Mouse (Mus musculus): Measurements from ENCODE around the gene Zfp934. TPM values are rescaled to one million over a fixed set of nuclear protein-coding genes. Genes with fewer than 3 reads are reported as not detected.
"Not testable (repeated sequence)": the region's sequence is repeated elsewhere in the genome, so short reads cannot be mapped to it uniquely, and the experiment has no call there.

Zfp934 gene
- 16.4 and 18.1 TPM in 2 replicates for polyA plus RNA-seq (2015; fragmentation: Nextera tagmentation; extraction: Ambion mirVana)

GRCm38 (mm10) chr13:62571099-62571498 lies at the start of gene Zfp934:
Gene Zfp934 (minus strand): TSS chr13:62571199.
- not testable (repeated sequence) for ATAC-seq; H3K9me3 ChIP-seq (replicated peaks); H3K27me3 ChIP-seq; H3K9ac ChIP-seq; H3K4me3 ChIP-seq; H3K27ac ChIP-seq; H3K36me3 ChIP-seq (ENCODE audit: poor library complexity, severe bottlenecking); H3K4me2 ChIP-seq; H3K4me1 ChIP-seq
- WGBS = 81% methylated on average over 3 of the region's 6 CpGs

DNA sequence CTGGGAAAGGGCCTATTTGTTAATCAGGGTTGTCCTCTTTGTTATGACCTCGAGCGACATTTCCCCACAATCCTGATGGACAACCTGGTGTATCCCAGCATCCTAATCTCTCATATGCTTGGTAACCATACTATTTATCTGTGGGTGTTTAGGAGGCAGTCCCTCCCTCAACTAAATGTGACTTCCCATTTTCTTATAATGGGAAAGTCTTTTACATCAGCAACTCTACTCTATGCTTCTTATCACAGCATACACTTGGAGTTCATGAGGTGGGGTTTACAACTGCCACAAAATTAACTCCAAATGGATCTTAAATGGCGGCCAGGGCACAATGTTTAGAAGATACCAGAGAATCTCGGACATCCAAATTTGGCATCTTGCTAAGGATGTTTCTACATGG lies 46.5 kb upstream of the Zfp934 start:
- ATAC-seq, H3K4me1 ChIP-seq: not testable (repeated sequence)
- 99% methylated on average over 4 of the region's 4 CpGs for WGBS

GRCm38 (mm10) chr13:62561696-62562095 lies 9.3 kb downstream of the Zfp934 start:
- not testable (repeated sequence) for ATAC-seq; H3K4me2 ChIP-seq; H3K36me3 ChIP-seq (ENCODE audit: poor library complexity, severe bottlenecking); H3K27me3 ChIP-seq; H3K9ac ChIP-seq; H3K27ac ChIP-seq; H3K4me3 ChIP-seq; H3K9me3 ChIP-seq (replicated peaks); H3K4me1 ChIP-seq
- 33% methylated on average over 1 of the region's 1 CpGs for WGBS

More for the DNA sequence above, 46.5 kb upstream of the Zfp934 start:
- not testable (repeated sequence) for H3K9ac ChIP-seq; H3K36me3 ChIP-seq (ENCODE audit: poor library complexity, severe bottlenecking); H3K4me3 ChIP-seq; H3K27me3 ChIP-seq; H3K27ac ChIP-seq; H3K4me2 ChIP-seq
- H3K9me3 ChIP-seq (replicated peaks) = peaks cover 17% of the 10 kb centered on the region

GRCm38 (mm10) chr13:62558189-62559110 lies 12.5 kb downstream of the Zfp934 start, which contains the start of gene Zfp935:
Gene Zfp935 (minus strand): TSS chr13:62558511.
- not testable (repeated sequence) for H3K27me3 ChIP-seq, H3K27ac ChIP-seq, H3K4me1 ChIP-seq
- 5% methylated on average over 27 of the region's 27 CpGs for WGBS
- peaks cover 19% of the 10 kb centered on the region for H3K36me3 ChIP-seq (ENCODE audit: poor library complexity, severe bottlenecking)
- peak within 1 kb of the TSS; percentile 49 for H3K4me3 ChIP-seq
- peak; percentile 63 for ATAC-seq
- H3K9me3 ChIP-seq (replicated peaks) = peaks cover 16% of the 10 kb centered on the region
- peak within 1 kb of the TSS; percentile 67 for H3K9ac ChIP-seq
- peak within 1 kb of the TSS; percentile 52 for H3K4me2 ChIP-seq

GRCm38 (mm10) chr13:62530129-62530528 lies 40.9 kb downstream of the Zfp934 start:
- not testable (repeated sequence) for ATAC-seq; H3K4me2 ChIP-seq; H3K4me3 ChIP-seq; H3K4me1 ChIP-seq; H3K36me3 ChIP-seq (ENCODE audit: poor library complexity, severe bottlenecking); H3K9ac ChIP-seq; H3K9me3 ChIP-seq (replicated peaks); H3K27me3 ChIP-seq; H3K27ac ChIP-seq

- not testable (repeated sequence) for H3K27ac ChIP-seq; H3K4me3 ChIP-seq; H3K27me3 ChIP-seq; H3K36me3 ChIP-seq (ENCODE audit: poor library complexity, severe bottlenecking); H3K4me2 ChIP-seq; ATAC-seq; H3K9me3 ChIP-seq (replicated peaks); H3K4me1 ChIP-seq; H3K9ac ChIP-seq
- 89% methylated on average over 1 of the region's 1 CpGs for WGBS
These were observed 60.2 kb downstream of the Zfp934 start for GRCm38 (mm10) chr13:62510641-62511420.

- WGBS = 93% methylated on average over 8 of the region's 8 CpGs
- not testable (repeated sequence) for H3K9me3 ChIP-seq (replicated peaks)
These were observed 98.3 kb downstream of the Zfp934 start for GRCm38 (mm10) chr13:62472661-62473060.

GRCm38 (mm10) chr13:62469947-62470346 lies 101.1 kb downstream of the Zfp934 start:
- H3K27ac ChIP-seq; H3K9me3 ChIP-seq (replicated peaks); H3K27me3 ChIP-seq; H3K4me1 ChIP-seq; ATAC-seq; H3K9ac ChIP-seq; H3K4me2 ChIP-seq; H3K4me3 ChIP-seq; H3K36me3 ChIP-seq (ENCODE audit: poor library complexity, severe bottlenecking): not testable (repeated sequence)

More at GRCm38 (mm10) chr13:62472661-62473060, 98.3 kb downstream of the Zfp934 start:
- not testable (repeated sequence) for H3K4me2 ChIP-seq; H3K36me3 ChIP-seq (ENCODE audit: poor library complexity, severe bottlenecking); H3K4me3 ChIP-seq; ATAC-seq; H3K4me1 ChIP-seq; H3K27me3 ChIP-seq; H3K9ac ChIP-seq; H3K27ac ChIP-seq

DNA sequence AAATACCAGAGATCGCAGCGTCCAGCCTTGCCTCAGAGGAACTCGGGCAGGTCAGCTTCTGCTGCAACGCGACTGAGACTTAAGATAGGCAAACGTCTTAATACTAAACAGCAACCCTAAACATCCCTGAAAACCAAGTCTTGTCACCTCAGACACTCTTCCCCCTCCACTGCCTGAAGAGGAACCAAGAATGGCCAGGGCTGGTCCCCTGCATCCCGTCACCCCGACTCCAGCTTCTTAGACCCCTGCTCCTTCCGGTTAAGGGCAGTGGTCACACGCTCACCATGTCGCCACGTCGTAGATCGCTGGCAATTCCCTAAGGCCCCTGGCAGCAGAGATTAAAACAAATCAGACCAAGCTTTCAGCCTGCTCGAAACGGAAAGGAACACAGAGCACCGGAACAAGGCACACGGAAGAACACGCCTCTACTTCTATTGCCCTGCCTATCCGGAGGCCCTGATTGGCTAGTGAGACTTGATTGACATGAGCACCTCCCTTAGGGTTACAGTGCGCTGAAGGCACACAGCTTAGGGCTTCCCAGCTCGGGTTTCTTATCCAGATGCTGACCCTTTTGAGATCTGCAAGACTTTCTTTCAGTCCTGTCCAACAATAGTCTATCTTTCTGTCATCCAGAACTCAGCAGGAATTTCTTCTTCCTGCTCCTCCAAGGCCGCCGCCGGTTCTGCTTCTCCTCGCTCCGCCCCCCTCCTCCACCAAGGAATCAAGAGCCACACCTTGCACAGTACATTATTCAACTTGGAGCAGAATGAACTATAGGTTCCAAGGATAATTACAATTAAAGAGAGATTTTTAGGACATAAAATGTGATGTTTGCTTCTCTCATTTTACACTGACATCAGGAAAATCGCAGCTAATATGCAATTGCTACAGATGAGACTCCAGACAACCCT lies 104.3 kb downstream of the Zfp934 start, which contains the start of gene Gm49359:
TSS of gene Gm49359 (minus strand) at position 409 of the 911 bp plus-strand sequence.
- peak within 1 kb of the TSS; percentile 76 for H3K9ac ChIP-seq
- H3K4me1 ChIP-seq; H3K9me3 ChIP-seq (replicated peaks); H3K27me3 ChIP-seq: not testable (repeated sequence)
- peak within 1 kb of the TSS; percentile 48 for H3K4me2 ChIP-seq
- ATAC-seq = peak; percentile 100
- peak within 1 kb of the TSS; percentile 76 for H3K27ac ChIP-seq
- peak within 1 kb of the TSS; percentile 60 for H3K4me3 ChIP-seq
- WGBS = 3% methylated on average over 28 of the region's 28 CpGs
- H3K36me3 ChIP-seq (ENCODE audit: poor library complexity, severe bottlenecking) = peaks cover 16% of the 10 kb centered on the region
